Mouse (Mus musculus): ENCODE measurements around the gene Gm10234. TPM values are rescaled to one million over a fixed set of nuclear protein-coding genes. Genes with fewer than 3 reads are reported as not detected.

The Gm10234 gene
- total and polyA plus RNA-seq, 3 experiments: not detected

GRCm38 (mm10) chr6:95349378-95349777, 27.5 kb downstream of the Gm10234 start:
- no peaks in the 10 kb centered on the region for H3K79me2 ChIP-seq (replicated peaks; ENCODE audit: control insufficient read depth, extremely low read depth, insufficient read depth, poor library complexity, severe bottlenecking)
- TF ChIP-seq MAFK (IDR thresholded peaks at IDR 0.05; ENCODE audit: insufficient replicate concordance, low read length) (no peak), USF2 (conservative IDR thresholded peaks at IDR 0.05; ENCODE audit: low read depth, low read length) (no peak), ELF1 (IDR thresholded peaks at IDR 0.05; ENCODE audit: low read depth, low read length) (no peak), POLR2A (IDR thresholded peaks at IDR 0.05; ENCODE audit: low read depth, low read length) (no peak), UBTF (IDR thresholded peaks at IDR 0.05; ENCODE audit: low read depth, low read length) (no peak), ZNF384 (IDR thresholded peaks at IDR 0.05; ENCODE audit: low read depth, low read length) (no peak), NRF1 (IDR thresholded peaks at IDR 0.05; ENCODE audit: low read depth, low read length) (no peak), ZMIZ1 (IDR thresholded peaks at IDR 0.05; ENCODE audit: low read depth, low read length) (no peak), TCF12 (IDR thresholded peaks at IDR 0.05; ENCODE audit: low read depth, low read length) (no peak), JUN (IDR thresholded peaks at IDR 0.05; ENCODE audit: insufficient read depth, low read depth, low read length) (no peak), GABPA (IDR thresholded peaks at IDR 0.05; ENCODE audit: insufficient replicate concordance, low read depth, low read length) (no peak), ZKSCAN1 (IDR thresholded peaks at IDR 0.05; ENCODE audit: borderline replicate concordance, low read depth, low read length) (no peak)
- H3K4me2 ChIP-seq (ENCODE audit: insufficient read depth, low read depth, poor library complexity, severe bottlenecking): no peak overlapping the region
- in situ Hi-C loops (cut with MboI; ENCODE audit: low pct_ligation_motif_present, low pct_unique_long_range_greater_than_20kb, low sequenced_read_pairs) (no loop called here), dilution Hi-C loops (cut with MboI; ENCODE audit: extremely low pct_ligation_motif_present, extremely low pct_unique_long_range_greater_than_20kb, low sequenced_read_pairs) (no loop called here)
- DNase-seq (ENCODE audit: extremely low read depth): no peak
- no peak overlapping the region for H3K27ac ChIP-seq (ENCODE audit: insufficient read depth, low read depth)
- no peak overlapping the region for H3K4me3 ChIP-seq (replicated peaks in 1 of 3; ENCODE audit: low read depth in 2 of 3, low read length in 2 of 3, poor library complexity in 1 of 3)
- H3K27me3 ChIP-seq (replicated peaks): no peaks in the 10 kb centered on the region
- H3K9ac ChIP-seq (ENCODE audit: insufficient read depth, low read depth): no peak overlapping the region
- H3K36me3 ChIP-seq (replicated peaks in 1 of 2; ENCODE audit: control insufficient read depth in 1 of 2, insufficient read depth in 1 of 2, low read length in 1 of 2): no peaks in the 10 kb centered on the region
- no peaks in the 10 kb centered on the region for H3K9me3 ChIP-seq (replicated peaks; ENCODE audit: low read length)
- peaks cover 0 to 11% of the 10 kb centered on the region in 2 experiments; a peak in 2 of 4 replicates for H3K4me1 ChIP-seq (ENCODE audit: control insufficient read depth in 1 of 2, insufficient read depth in 2 of 2)

- TF ChIP-seq HCFC1 (IDR thresholded peaks at IDR 0.05; ENCODE audit: low read depth, low read length): no peak
- no peak for TF ChIP-seq TBP (conservative IDR thresholded peaks at IDR 0.05; ENCODE audit: low read depth, low read length)
- TF ChIP-seq USF2 (conservative IDR thresholded peaks at IDR 0.05; ENCODE audit: low read depth, low read length): no peak
- TF ChIP-seq ELF1 (IDR thresholded peaks at IDR 0.05; ENCODE audit: low read depth, low read length): no peak
- TF ChIP-seq JUND (conservative IDR thresholded peaks at IDR 0.05; ENCODE audit: low read depth, low read length): no peak
- no peak for TF ChIP-seq ETS1 (conservative IDR thresholded peaks at IDR 0.05; ENCODE audit: low read depth, low read length)
- no peak for TF ChIP-seq IRF4 (IDR thresholded peaks at IDR 0.05; ENCODE audit: low read depth, low read length)
- TF ChIP-seq SMC3 (IDR thresholded peaks at IDR 0.05; ENCODE audit: low read depth, low read length): no peak
- no peak for TF ChIP-seq CHD2 (IDR thresholded peaks at IDR 0.05; ENCODE audit: low read length)
- no peak for TF ChIP-seq SIN3A (IDR thresholded peaks at IDR 0.05; ENCODE audit: low read length)
- dilution Hi-C loops (cut with MboI; ENCODE audit: extremely low pct_ligation_motif_present, extremely low pct_unique_long_range_greater_than_20kb, low sequenced_read_pairs): no loop called here
- H3K4me1 ChIP-seq (ENCODE audit: control insufficient read depth in 1 of 2, insufficient read depth in 2 of 2): peaks cover 0 to 24% of the 10 kb centered on the region in 2 experiments; a peak in 2 of 4 replicates
- H3K36me3 ChIP-seq (replicated peaks in 1 of 2; ENCODE audit: control insufficient read depth in 1 of 2, insufficient read depth in 1 of 2, low read length in 1 of 2): no peaks in the 10 kb centered on the region
- no peaks in the 10 kb centered on the region for H3K79me2 ChIP-seq (replicated peaks; ENCODE audit: control insufficient read depth, extremely low read depth, insufficient read depth, poor library complexity, severe bottlenecking)
- H3K27ac ChIP-seq (ENCODE audit: insufficient read depth, low read depth): no peak overlapping the region
- no peaks in the 10 kb centered on the region for H3K9me3 ChIP-seq (replicated peaks; ENCODE audit: low read length)
- in situ Hi-C loops (cut with MboI; ENCODE audit: low pct_ligation_motif_present, low pct_unique_long_range_greater_than_20kb, low sequenced_read_pairs): no loop called here
- no peak for DNase-seq (ENCODE audit: extremely low read depth)
- no peaks in the 10 kb centered on the region for H3K27me3 ChIP-seq (replicated peaks)
- H3K4me2 ChIP-seq (ENCODE audit: insufficient read depth, low read depth, poor library complexity, severe bottlenecking): no peak overlapping the region
- no peak overlapping the region for H3K9ac ChIP-seq (ENCODE audit: insufficient read depth, low read depth)
- H3K4me3 ChIP-seq (replicated peaks in 1 of 3; ENCODE audit: low read depth in 2 of 3, low read length in 2 of 3, poor library complexity in 1 of 3): no peak overlapping the region
Measured at GRCm38 (mm10) chr6:95353043-95353442, 31.1 kb downstream of the Gm10234 start.

All from CH12.LX (cell line).